Mouse (Mus musculus) spleen, adult 2 months (tissue): ENCODE measurements around the gene Ache.

ENCODE experiments used
- CTCF ChIP-seq: fragments of 200-500 bp; IDR thresholded peaks from 2 replicates; pipeline ENCODE4 v1.5.1; 2011; ENCODE audit warnings: mild to moderate bottlenecking, inconsistent platforms; ENCODE audit not compliant: insufficient read depth, insufficient read length, insufficient replicate concordance; ENCODE audit errors: extremely low read depth
- POLR2A ChIP-seq: fragments of 200-500 bp; IDR thresholded peaks from 2 replicates; pipeline ENCODE4 v1.6.1; 2011; ENCODE audit warnings: low read depth, low read length, inconsistent platforms

GRCm38 (mm10) chr5:137295712-137296111, 8.4 kb downstream of the Ache start:
- TF ChIP-seq POLR2A: no peak
- no peak for TF ChIP-seq CTCF
